Mouse (Mus musculus): ENCODE measurements at regions not wholly inside any gene's neighbourhood (a gene's known extent, or its start where the extent isn't known, plus 50 kb on each side); places are given as distances from the start of the nearest gene placed in this dataset.

DNA sequence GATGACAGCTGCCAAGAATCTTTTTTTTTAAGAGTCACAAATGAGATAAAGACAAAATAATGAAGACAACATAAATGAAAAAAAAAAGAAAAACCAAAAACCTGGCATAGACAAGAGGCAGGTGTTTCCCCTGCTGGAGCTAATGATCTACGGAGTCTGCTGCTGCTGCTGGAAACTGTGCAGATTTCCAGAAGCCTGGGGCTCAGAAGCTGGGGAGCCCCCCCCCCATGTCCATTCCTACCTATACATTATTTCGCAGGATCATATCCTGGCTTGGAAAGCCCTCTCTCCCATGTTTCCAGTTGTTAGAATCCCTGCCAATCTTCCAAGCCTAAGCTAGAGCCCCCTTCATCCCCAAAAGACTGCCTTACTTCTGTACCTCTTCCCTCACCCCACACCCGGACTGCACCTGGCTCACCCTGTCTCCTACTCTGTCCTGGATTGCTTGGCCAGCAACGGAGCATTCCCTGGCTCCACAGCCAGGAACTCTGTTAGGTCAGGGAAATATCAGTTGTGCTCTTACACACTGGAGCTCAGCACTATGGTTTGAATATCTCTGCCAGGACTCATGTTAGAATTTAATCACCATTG lies 218.6 kb upstream of the Six2 start:
- H3K36me3 ChIP-seq, result no peaks in the 10 kb centered on the region
- H3K4me1 ChIP-seq (replicated peaks), result 0 out of 2 replicates have a peak, but pooled peaks cover 5% of the 10 kb centered on the region
- H3K9me3 ChIP-seq, result peaks cover 5% of the 10 kb centered on the region; the same call in 1 of the 2 replicates
- no peak for DNase-seq (ENCODE audit: low spot score)
- H3K27me3 ChIP-seq (ENCODE audit: insufficient read depth, poor library complexity, severe bottlenecking), result no peaks in the 10 kb centered on the region
- no peak overlapping the region for H3K27ac ChIP-seq
- no peak overlapping the region for H3K4me3 ChIP-seq
- 92% methylated on average over 4 of the region's 4 CpGs for WGBS

DNA sequence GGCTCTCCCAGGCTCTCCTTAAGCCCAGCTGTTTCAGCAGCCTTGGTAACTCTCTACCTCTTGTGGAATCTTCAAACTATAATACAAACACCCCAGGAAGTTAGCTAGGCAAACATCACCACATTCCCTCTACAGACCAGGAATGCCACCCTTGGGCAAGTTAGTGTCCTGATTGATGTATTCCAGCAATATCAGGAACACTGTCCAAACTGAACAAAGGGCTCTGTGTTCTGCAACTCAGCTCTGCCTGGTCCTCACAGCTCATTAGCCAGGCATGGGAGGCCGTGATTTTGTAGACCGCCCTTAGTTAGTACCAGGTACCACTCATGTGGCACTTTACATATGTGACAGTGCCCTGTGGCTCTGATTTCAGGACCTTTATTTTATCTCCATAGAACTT lies 214.5 kb upstream of the Six2 start:
- Histone ChIP-seq H3K4me3 (no peak overlapping the region), H3K9me3 (peaks cover 5% of the 10 kb centered on the region; the same call in 1 of the 2 replicates), H3K4me1 (replicated peaks) (peaks cover 9% of the 10 kb centered on the region; the same call in 1 of the 2 replicates), H3K36me3 (no peaks in the 10 kb centered on the region), H3K27me3 (ENCODE audit: insufficient read depth, poor library complexity, severe bottlenecking) (no peaks in the 10 kb centered on the region), H3K27ac (no peak overlapping the region)
- 75% methylated on average over 2 of the region's 2 CpGs for WGBS
- no peak for DNase-seq (ENCODE audit: low spot score)

GRCm38 (mm10) chr17:85899096-85899495 lies 211.0 kb upstream of the Six2 start:
- WGBS, result 80% methylated on average over 6 of the region's 6 CpGs
- no peaks in the 10 kb centered on the region for H3K9me3 ChIP-seq
- H3K4me3 ChIP-seq, result no peak overlapping the region
- no peak overlapping the region for H3K27ac ChIP-seq
- H3K4me1 ChIP-seq (replicated peaks), result peaks cover 9% of the 10 kb centered on the region; the same call in 1 of the 2 replicates
- DNase-seq (ENCODE audit: low spot score), result no peak
- H3K27me3 ChIP-seq (ENCODE audit: insufficient read depth, poor library complexity, severe bottlenecking), result no peaks in the 10 kb centered on the region
- H3K36me3 ChIP-seq, result no peaks in the 10 kb centered on the region

GRCm38 (mm10) chr17:85895978-85896377 lies 207.9 kb upstream of the Six2 start:
- no peak overlapping the region for H3K27ac ChIP-seq
- DNase-seq (ENCODE audit: low spot score), result no peak
- H3K36me3 ChIP-seq, result no peaks in the 10 kb centered on the region
- H3K4me3 ChIP-seq, result no peak overlapping the region
- H3K4me1 ChIP-seq (replicated peaks), result peaks cover 18% of the 10 kb centered on the region
- H3K9me3 ChIP-seq, result no peaks in the 10 kb centered on the region
- 84% methylated on average over 5 of the region's 5 CpGs for WGBS
- H3K27me3 ChIP-seq (ENCODE audit: insufficient read depth, poor library complexity, severe bottlenecking), result no peaks in the 10 kb centered on the region; the same call in 1 of the 2 replicates

GRCm38 (mm10) chr17:85891243-85891642 lies 203.2 kb upstream of the Six2 start:
- WGBS, result 91% methylated on average over 2 of the region's 2 CpGs
- Histone ChIP-seq H3K9me3 (no peaks in the 10 kb centered on the region), H3K27me3 (ENCODE audit: insufficient read depth, poor library complexity, severe bottlenecking) (peaks cover 12% of the 10 kb centered on the region; the same call in 1 of the 2 replicates), H3K4me1 (replicated peaks) (peaks cover 15% of the 10 kb centered on the region), H3K27ac (no peak overlapping the region), H3K36me3 (no peaks in the 10 kb centered on the region), H3K4me3 (no peak overlapping the region)
- DNase-seq (ENCODE audit: low spot score), result no peak

DNA sequence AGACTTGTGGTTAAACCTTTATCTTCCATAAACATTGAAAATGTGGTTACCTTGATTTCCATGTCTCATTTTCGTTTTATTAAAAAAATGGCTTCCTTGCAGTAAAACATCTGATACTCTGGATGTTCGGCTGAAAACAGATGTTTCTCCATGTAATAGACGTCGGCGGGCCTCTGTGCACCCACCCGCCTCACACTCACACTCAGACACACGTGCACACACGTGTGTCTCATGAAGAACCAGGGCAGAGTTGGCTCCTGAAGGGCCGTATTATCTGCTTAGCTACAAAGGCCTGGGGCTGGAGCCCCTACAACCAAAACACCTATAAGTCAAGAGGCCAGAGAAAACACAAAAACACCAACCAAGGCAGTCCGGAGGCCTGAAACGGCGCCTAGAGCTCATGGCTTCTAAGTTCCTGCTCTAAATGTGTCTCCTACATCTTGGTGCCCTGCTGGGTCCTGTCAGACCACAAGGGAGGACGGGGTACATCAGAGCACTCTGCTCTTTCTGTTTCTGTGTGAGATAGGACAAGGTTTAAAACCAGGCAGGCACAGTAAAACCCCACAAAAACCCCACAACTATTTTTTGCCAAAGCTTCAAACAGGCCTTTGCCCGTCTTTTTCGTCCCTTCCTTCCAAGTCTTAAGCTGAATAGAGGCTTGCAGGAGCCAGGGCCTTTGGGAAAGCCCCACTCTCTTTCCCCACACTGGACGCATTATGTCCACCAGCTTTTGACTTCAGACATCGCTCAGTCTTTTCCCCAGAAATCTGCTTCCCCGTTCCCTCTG lies 201.9 kb upstream of the Six2 start:
- DNase-seq (ENCODE audit: low spot score), result no peak
- H3K27ac ChIP-seq, result no peak overlapping the region
- H3K4me3 ChIP-seq, result no peak overlapping the region
- H3K9me3 ChIP-seq, result no peaks in the 10 kb centered on the region
- H3K36me3 ChIP-seq, result no peaks in the 10 kb centered on the region
- peaks cover 15% of the 10 kb centered on the region for H3K4me1 ChIP-seq (replicated peaks)
- WGBS, result 88% methylated on average over 18 of the region's 18 CpGs
- H3K27me3 ChIP-seq (ENCODE audit: insufficient read depth, poor library complexity, severe bottlenecking), result peaks cover 12% of the 10 kb centered on the region; the same call in 1 of the 2 replicates

DNA sequence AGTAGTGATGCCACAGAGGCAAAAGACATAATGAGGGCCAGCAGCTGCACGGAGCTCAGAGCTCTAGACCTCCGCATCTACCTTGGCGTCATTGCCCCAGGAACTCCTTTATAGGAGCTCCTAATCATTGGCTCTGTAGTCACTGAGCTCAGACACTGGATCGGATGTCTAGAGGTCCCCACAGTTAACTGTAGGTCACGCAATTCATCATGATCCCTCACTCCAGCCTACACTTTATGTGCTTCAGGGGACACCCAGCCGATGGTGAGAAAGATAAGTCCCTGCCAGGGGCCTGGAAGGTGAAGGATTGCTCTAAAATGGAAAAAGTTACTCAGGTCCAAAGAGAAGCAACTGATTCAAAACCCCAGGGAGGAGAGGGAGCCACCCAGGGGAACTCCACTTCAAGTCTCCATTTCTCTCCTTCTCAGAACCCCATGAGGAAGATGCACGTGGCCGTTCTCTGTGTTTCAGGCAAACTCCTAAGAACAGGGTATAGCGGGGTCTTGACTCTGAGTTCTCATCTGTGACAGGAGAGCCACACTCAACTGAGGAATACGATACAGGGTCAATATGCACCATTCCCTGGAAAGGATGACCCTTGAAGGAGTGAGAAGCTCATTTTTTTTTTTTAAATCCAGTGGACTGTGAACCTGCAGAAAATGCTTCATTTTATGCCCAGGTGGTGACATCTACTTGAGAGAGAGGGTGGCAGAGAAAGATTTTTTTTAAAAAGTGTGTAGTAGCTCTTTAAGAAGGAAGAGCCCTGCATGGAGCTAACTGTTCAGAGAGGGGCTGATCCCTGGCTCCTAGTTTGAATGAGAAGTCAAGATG lies 200.7 kb upstream of the Six2 start:
- Histone ChIP-seq H3K4me1 (replicated peaks) (peaks cover 15% of the 10 kb centered on the region), H3K27me3 (ENCODE audit: insufficient read depth, poor library complexity, severe bottlenecking) (peaks cover 18% of the 10 kb centered on the region; the same call in 1 of the 2 replicates), H3K27ac (no peak overlapping the region), H3K9me3 (no peaks in the 10 kb centered on the region), H3K36me3 (no peaks in the 10 kb centered on the region), H3K4me3 (no peak overlapping the region)
- 89% methylated on average over 10 of the region's 10 CpGs for WGBS
- no peak for DNase-seq (ENCODE audit: low spot score)

DNA sequence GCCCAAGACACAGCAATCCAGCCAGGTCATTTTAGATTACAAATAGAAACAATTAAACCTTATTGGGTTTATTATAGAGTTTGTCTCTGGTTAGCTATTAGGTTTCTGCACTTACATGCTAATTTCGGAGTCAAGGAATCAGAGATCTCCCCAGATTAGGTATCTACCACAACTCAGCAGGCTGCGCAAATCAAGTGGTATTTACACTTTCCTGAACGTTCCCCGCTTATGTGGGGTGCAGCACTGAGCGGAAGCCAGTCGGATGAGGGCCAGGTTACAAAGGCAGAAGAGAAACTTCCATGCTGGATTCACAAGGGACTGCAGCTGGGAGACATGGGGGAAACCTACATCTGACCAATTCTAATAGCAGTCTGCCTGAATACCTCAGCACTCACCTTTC lies 198.6 kb upstream of the Six2 start:
- peaks cover 1% of the 10 kb centered on the region for H3K4me1 ChIP-seq (replicated peaks)
- no peaks in the 10 kb centered on the region for H3K36me3 ChIP-seq
- no peak overlapping the region for H3K4me3 ChIP-seq
- no peak for DNase-seq (ENCODE audit: low spot score)
- H3K9me3 ChIP-seq, result no peaks in the 10 kb centered on the region
- 91% methylated on average over 6 of the region's 6 CpGs for WGBS
- no peak overlapping the region for H3K27ac ChIP-seq
- peaks cover 24% of the 10 kb centered on the region for H3K27me3 ChIP-seq (ENCODE audit: insufficient read depth, poor library complexity, severe bottlenecking)

- WGBS, result 79% methylated on average over 4 of the region's 4 CpGs
- no peaks in the 10 kb centered on the region for H3K9me3 ChIP-seq
- H3K4me3 ChIP-seq, result no peak overlapping the region
- H3K27ac ChIP-seq, result no peak overlapping the region
- DNase-seq (ENCODE audit: low spot score), result no peak
- no peaks in the 10 kb centered on the region for H3K36me3 ChIP-seq
- H3K27me3 ChIP-seq (ENCODE audit: insufficient read depth, poor library complexity, severe bottlenecking), result peaks cover 24% of the 10 kb centered on the region
- H3K4me1 ChIP-seq (replicated peaks), result no peaks in the 10 kb centered on the region; the same call in 1 of the 2 replicates
Observed at GRCm38 (mm10) chr17:85886237-85886636, 198.2 kb upstream of the Six2 start.

- Histone ChIP-seq H3K27ac (no peak overlapping the region), H3K4me1 (replicated peaks) (peaks cover 11% of the 10 kb centered on the region), H3K36me3 (no peaks in the 10 kb centered on the region), H3K9me3 (no peaks in the 10 kb centered on the region), H3K27me3 (ENCODE audit: insufficient read depth, poor library complexity, severe bottlenecking) (peaks cover 24% of the 10 kb centered on the region), H3K4me3 (no peak overlapping the region)
- 59% methylated on average over 8 of the region's 8 CpGs for WGBS
- no peak for DNase-seq (ENCODE audit: low spot score)
Observed at GRCm38 (mm10) chr17:85881636-85882170, 193.6 kb upstream of the Six2 start.

GRCm38 (mm10) chr17:85881046-85881445 lies 193.0 kb upstream of the Six2 start:
- no peaks in the 10 kb centered on the region for H3K36me3 ChIP-seq
- no peak for DNase-seq (ENCODE audit: low spot score)
- H3K27ac ChIP-seq, result no peak overlapping the region
- H3K27me3 ChIP-seq (ENCODE audit: insufficient read depth, poor library complexity, severe bottlenecking), result peaks cover 24% of the 10 kb centered on the region
- H3K9me3 ChIP-seq, result no peaks in the 10 kb centered on the region
- H3K4me1 ChIP-seq (replicated peaks), result peaks cover 13% of the 10 kb centered on the region
- 83% methylated on average over 5 of the region's 5 CpGs for WGBS
- no peak overlapping the region for H3K4me3 ChIP-seq

DNA sequence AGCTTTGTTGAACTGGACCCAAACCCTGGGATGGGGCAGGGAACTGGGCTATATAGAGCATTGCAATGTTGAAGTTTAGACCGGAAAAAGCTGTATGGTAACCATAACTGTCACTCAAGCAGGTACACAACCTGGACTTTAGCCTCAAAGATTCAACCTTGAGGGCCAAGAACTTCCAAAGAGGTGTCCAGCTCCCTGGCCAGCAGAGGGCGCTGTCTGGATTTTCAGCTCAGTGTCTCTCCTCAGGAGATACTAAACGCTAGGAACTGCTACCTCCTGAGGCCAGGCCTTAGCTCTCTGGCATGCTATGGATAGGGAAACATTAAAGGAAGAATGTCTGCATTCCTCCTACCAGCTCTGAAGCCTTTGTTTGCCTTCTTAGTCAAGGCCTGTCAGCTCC lies 189.4 kb upstream of the Six2 start:
- WGBS, result 38% methylated on average over 3 of the region's 3 CpGs
- H3K27ac ChIP-seq, result no peak overlapping the region
- no peaks in the 10 kb centered on the region for H3K9me3 ChIP-seq
- H3K4me1 ChIP-seq (replicated peaks), result peaks cover 37% of the 10 kb centered on the region
- no peak overlapping the region for H3K4me3 ChIP-seq
- peaks cover 44% of the 10 kb centered on the region for H3K27me3 ChIP-seq (ENCODE audit: insufficient read depth, poor library complexity, severe bottlenecking)
- DNase-seq (ENCODE audit: low spot score), result peak; percentile 45
- H3K36me3 ChIP-seq, result no peaks in the 10 kb centered on the region

Data from hindbrain, embryonic 10.5 days (tissue).